Mouse (Mus musculus) embryonic facial prominence, embryonic 14.5 days (tissue): ENCODE data around the gene St3gal3. TPM values are rescaled to one million over a fixed set of nuclear protein-coding genes. Genes with fewer than 3 reads are reported as not detected.

Source experiments
- ATAC-seq: fragments of 200-750 bp; cut with Nextera tagmentation; 2 replicates; pipeline ENCODE4 v1.8.0; 2017; ENCODE audit warnings: low read depth, moderate number of reproducible peaks, moderate TSS enrichment
- DNase-seq: peaks from one replicate; pipeline ENCODE4 v3.0.0-alpha.2; 2015; ENCODE audit warnings: low spot score
- H3K27ac ChIP-seq: fragments of 300-500 bp; sonication (generic); replicated peaks from 2 replicates; pipeline ENCODE4 v1.5.1; 2014; ENCODE audit warnings: low read depth, mild to moderate bottlenecking, low read length, moderate library complexity
- H3K27me3 ChIP-seq: fragments of 300-500 bp; sonication (generic); replicated peaks from 2 replicates; pipeline ENCODE4 v1.6.1; 2014; ENCODE audit warnings: low read length; ENCODE audit not compliant: control insufficient read depth, insufficient read depth
- H3K36me3 ChIP-seq: fragments of 300-500 bp; sonication (generic); 2 replicates; pipeline ENCODE4 v1.6.1; 2014; ENCODE audit warnings: low read length, mixed read lengths; ENCODE audit not compliant: control insufficient read depth, insufficient read depth
- H3K4me1 ChIP-seq: fragments of 300-500 bp; sonication (generic); 2 replicates; pipeline ENCODE4 v1.6.1; 2014; ENCODE audit warnings: antibody characterized with exemption, low read length; ENCODE audit not compliant: control insufficient read depth, insufficient read depth
- H3K4me2 ChIP-seq: fragments of 300-500 bp; sonication (generic); 2 replicates; pipeline ENCODE4 v1.6.1; 2014; ENCODE audit warnings: low read depth, mild to moderate bottlenecking, low read length, moderate library complexity, mixed read lengths
- H3K4me3 ChIP-seq: fragments of 300-500 bp; sonication (generic); 2 replicates; pipeline ENCODE4 v1.5.1; 2014; ENCODE audit warnings: low read depth, mild to moderate bottlenecking, low read length
- H3K9ac ChIP-seq: fragments of 300-500 bp; sonication (generic); 2 replicates; pipeline ENCODE4 v1.6.1; 2014; ENCODE audit warnings: low read depth, mild to moderate bottlenecking, low read length, moderate library complexity, mixed read lengths
- H3K9me3 ChIP-seq: fragments of 300-500 bp; sonication (generic); 2 replicates; pipeline ENCODE4 v1.6.1; 2016; ENCODE audit warnings: low read length; ENCODE audit not compliant: control insufficient read depth
- WGBS: fragments of 180-500 bp; shearing (Covaris S2); extraction: QIAGEN DNeasy Blood & Tissue Kit; methylation state at CpG from one replicate; pipeline ENCODE4 v1.1.7; 2014; 5-methylcytosine and 5-hydroxymethylcytosine counted together
- polyA plus RNA-seq: library from polyadenylated mRNA; unstranded; fragments of >200 nt; fragmentation: Nextera tagmentation; extraction: Ambion mirVana; gene quantifications from 2 replicates; pipeline ENCODE4 v1.2.1, GENCODE M21; 2014

The St3gal3 gene
- polyA plus RNA-seq, 1 experiment from 2014 or later, result 5.6 TPM

DNA sequence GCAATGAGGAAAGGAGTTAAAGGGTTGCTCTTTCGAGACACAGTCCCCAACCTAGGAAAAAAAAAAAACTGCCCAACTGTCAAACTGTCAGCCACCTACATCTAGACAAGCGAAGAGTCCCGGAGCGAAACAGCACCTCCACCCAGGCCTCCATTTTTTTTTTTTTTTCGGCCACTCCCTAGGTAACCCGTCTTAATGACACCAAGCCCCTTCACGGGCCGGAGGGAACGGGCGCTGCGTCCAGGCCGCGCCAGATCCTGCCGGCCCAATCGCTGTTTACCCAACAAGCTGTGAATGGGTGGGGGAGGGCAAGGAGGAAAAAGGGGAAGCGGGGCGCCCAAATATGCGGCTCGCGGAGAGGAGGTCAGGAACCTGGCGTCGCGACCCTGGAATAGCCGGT lies 248.1 kb downstream of the St3gal3 start:
- peaks cover 17% of the 10 kb centered on the region for H3K36me3 ChIP-seq
- 2% methylated on average over 16 of the region's 24 CpGs for WGBS
- H3K4me3 ChIP-seq, result peak overlapping the region; percentile 95
- peaks cover 20% of the 10 kb centered on the region; the same call in 1 of the 2 replicates for H3K4me1 ChIP-seq
- peak overlapping the region; percentile 83 for H3K9ac ChIP-seq
- DNase-seq (no peak), ATAC-seq (no peak)
- H3K27me3 ChIP-seq, result no peaks in the 10 kb centered on the region
- no peak overlapping the region for H3K27ac ChIP-seq
- H3K9me3 ChIP-seq, result no peaks in the 10 kb centered on the region
- H3K4me2 ChIP-seq, result peak overlapping the region; percentile 96

DNA sequence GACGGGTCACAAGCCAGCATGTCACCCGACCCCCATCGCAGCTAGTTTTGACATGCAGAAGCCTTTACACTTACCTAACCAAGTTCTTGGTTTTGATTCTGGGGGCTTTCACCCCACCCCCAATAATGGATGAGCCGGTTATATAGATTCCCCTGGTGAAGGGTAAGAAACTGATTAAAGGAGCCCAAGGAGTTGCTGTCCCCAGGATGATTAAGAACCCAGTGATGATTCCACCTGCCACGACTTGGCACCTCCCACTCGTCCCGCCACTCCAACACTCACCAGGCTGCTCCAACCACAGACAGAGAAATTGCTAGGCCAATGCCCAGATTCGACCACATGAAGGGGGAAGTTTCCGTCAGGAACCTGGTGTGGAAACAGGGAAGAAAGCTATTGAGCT lies 248.7 kb downstream of the St3gal3 start:
- Histone ChIP-seq H3K9ac (peak overlapping the region; percentile 83), H3K27ac (no peak overlapping the region), H3K9me3 (no peaks in the 10 kb centered on the region), H3K4me1 (peaks cover 17% of the 10 kb centered on the region; the same call in 1 of the 2 replicates), H3K4me2 (peak overlapping the region; percentile 96), H3K36me3 (peaks cover 21% of the 10 kb centered on the region), H3K4me3 (peak overlapping the region; percentile 95), H3K27me3 (no peaks in the 10 kb centered on the region)
- DNase-seq (no peak), ATAC-seq (no peak)
- 79% methylated on average over 9 of the region's 9 CpGs for WGBS

GRCm38 (mm10) chr4:117885093-117885492 lies 249.6 kb downstream of the St3gal3 start:
- no peak overlapping the region for H3K4me3 ChIP-seq
- H3K9me3 ChIP-seq, result no peaks in the 10 kb centered on the region
- DNase-seq (no peak), ATAC-seq (no peak)
- H3K27me3 ChIP-seq, result no peaks in the 10 kb centered on the region
- peaks cover 30% of the 10 kb centered on the region for H3K36me3 ChIP-seq
- WGBS, result 94% methylated on average over 10 of the region's 10 CpGs
- no peak overlapping the region for H3K9ac ChIP-seq
- H3K27ac ChIP-seq, result no peak overlapping the region
- peaks cover 15% of the 10 kb centered on the region; the same call in 1 of the 2 replicates for H3K4me1 ChIP-seq
- H3K4me2 ChIP-seq, result no peak overlapping the region

DNA sequence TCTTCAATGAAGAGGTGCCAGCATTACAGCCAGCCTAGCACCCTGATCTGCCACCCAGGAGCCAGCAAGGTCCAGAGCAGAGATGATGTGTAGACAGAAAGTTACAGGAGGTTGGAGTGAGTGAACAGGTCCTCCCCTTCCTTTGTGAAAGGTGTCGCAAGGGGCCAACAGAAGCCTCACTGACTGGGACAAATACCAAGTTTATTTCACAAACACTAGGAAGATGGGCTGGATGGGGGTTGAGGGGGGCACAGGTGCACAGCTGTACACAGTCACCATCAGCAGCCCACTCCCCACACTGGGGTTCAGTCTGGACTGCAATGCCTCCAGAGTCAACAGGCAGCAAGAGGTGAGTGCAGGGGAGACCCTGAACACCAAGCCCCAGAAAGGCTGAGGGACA lies 250.6 kb downstream of the St3gal3 start:
- peaks cover 15% of the 10 kb centered on the region; the same call in 1 of the 2 replicates for H3K4me1 ChIP-seq
- H3K27ac ChIP-seq, result no peak overlapping the region
- peaks cover 35% of the 10 kb centered on the region for H3K36me3 ChIP-seq
- peak overlapping the region; percentile 88 for H3K9ac ChIP-seq
- no peak for DNase-seq
- H3K4me3 ChIP-seq, result peak overlapping the region; percentile 79
- no peaks in the 10 kb centered on the region for H3K9me3 ChIP-seq
- ATAC-seq, result no peak
- H3K4me2 ChIP-seq, result peak overlapping the region; percentile 82
- 100% methylated on average over 1 of the region's 1 CpGs for WGBS
- H3K27me3 ChIP-seq, result no peaks in the 10 kb centered on the region

DNA sequence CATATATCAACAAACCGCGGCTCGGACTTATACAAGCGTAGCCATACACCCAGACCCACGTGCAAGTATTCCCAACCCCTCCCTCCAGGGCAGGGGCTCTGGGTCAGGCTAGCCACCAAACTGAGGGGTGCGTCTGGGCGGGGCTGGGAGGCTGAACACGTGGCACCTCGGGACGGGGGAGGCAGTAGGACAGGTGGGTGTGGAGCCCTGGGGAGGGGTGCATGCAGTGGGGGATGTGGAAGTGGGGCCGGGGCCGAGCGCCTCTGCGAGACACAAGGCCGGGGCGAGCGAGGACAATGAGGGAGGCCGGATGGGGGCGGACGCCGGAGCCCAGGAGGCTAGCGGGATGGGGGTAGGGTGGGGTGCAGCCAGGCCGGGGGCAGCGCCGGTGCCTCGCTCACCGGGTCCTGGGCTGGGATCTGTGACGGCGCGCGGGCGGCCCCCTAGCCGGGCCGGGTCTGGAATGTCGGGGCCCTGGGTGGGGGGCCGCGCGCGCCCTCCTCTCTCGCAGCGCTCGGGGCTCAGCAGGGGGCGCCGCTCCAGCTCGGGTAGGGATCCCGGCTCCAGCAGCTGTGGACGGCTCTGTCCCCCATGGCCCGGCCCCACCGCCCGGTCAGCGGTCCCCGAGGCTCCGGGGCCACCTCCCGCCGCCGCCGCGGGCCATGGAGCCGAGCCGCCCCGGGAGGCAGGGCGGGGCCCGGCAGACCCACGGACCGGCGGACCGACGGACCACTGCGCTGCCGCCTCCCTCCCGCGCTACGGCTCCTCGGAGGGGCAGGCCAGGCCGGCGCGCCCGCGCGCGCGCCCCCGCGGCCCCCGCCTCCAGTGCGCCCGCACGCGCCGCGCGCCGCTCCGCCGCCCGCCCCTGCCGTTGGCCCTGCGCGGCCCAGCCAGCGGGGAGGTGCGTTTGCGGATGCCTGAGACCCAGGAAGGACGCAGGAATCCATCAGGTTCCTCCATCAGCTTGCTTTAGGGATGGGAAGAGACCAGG lies 251.7 kb downstream of the St3gal3 start, which contains the start of gene B4galt2:
TSS of gene B4galt2 (minus strand) at position 787 of the 991 bp plus-strand sequence.
- 2% methylated on average over 18 of the region's 103 CpGs for WGBS
- Histone ChIP-seq H3K9ac (peak within 1 kb of the TSS; percentile 88), H3K4me2 (peak within 1 kb of the TSS; percentile 82), H3K36me3 (peaks cover 36% of the 10 kb centered on the region), H3K27ac (peak within 1 kb of the TSS; percentile 78), H3K27me3 (no peaks in the 10 kb centered on the region), H3K9me3 (no peaks in the 10 kb centered on the region), H3K4me1 (peaks cover 15% of the 10 kb centered on the region; the same call in 1 of the 2 replicates), H3K4me3 (peak within 1 kb of the TSS; percentile 79)
- ATAC-seq (peak; percentile 66), DNase-seq (peak; percentile 76)

Other genes with a start within 250 kb of the St3gal3 start
- gene Atp6v0b, start 247.6 kb downstream of the St3gal3 start, polyA plus RNA-seq, result 199 and 230 TPM in 2 replicates
- 13.4 and 15.0 TPM in 2 replicates for gene Dph2, start 242.9 kb downstream of the St3gal3 start, polyA plus RNA-seq
- gene Ipo13, start 219.9 kb downstream of the St3gal3 start, polyA plus RNA-seq, result 38.2 and 40.6 TPM in 2 replicates
- gene Artn, start 205.2 kb downstream of the St3gal3 start, polyA plus RNA-seq, result 2.1 and 2.8 TPM in 2 replicates
- 35.1 and 39.1 TPM in 2 replicates for gene Kdm4a, start 45.1 kb upstream of the St3gal3 start, polyA plus RNA-seq
- 59.8 and 66.8 TPM in 2 replicates for gene Ptprf, start 156.5 kb upstream of the St3gal3 start, polyA plus RNA-seq